Mouse (Mus musculus) hindbrain, embryonic 13.5 days (tissue): ENCODE measurements around the gene Ppif. TPM values are rescaled to one million over a fixed set of nuclear protein-coding genes. Genes with fewer than 3 reads are reported as not detected.

Experiments
- ATAC-seq: fragments of 200-750 bp; cut with Nextera tagmentation; 2 replicates; pipeline ENCODE4 v1.8.0; 2017; ENCODE audit warnings: moderate TSS enrichment; ENCODE audit not compliant: low FRiP score
- H3K27ac ChIP-seq: fragments of 300-500 bp; sonication (generic); 2 replicates; pipeline ENCODE4 v1.5.1; 2015; ENCODE audit warnings: inconsistent platforms, mild to moderate bottlenecking, moderate library complexity
- H3K27me3 ChIP-seq: fragments of 300-500 bp; sonication (generic); 2 replicates; pipeline ENCODE4 v1.6.1; 2015; ENCODE audit warnings: mild to moderate bottlenecking, inconsistent platforms
- H3K36me3 ChIP-seq: fragments of 300-500 bp; sonication (generic); 2 replicates; pipeline ENCODE4 v1.6.1; 2015; ENCODE audit warnings: mild to moderate bottlenecking, inconsistent platforms
- H3K4me1 ChIP-seq: fragments of 300-500 bp; sonication (generic); replicated peaks from 2 replicates; pipeline ENCODE4 v1.6.1; 2015; ENCODE audit warnings: inconsistent platforms
- H3K4me2 ChIP-seq: fragments of 300-500 bp; sonication (generic); 2 replicates; pipeline ENCODE4 v1.6.1; 2015; ENCODE audit warnings: inconsistent platforms, mild to moderate bottlenecking, moderate library complexity
- H3K4me3 ChIP-seq: fragments of 300-500 bp; sonication (generic); 2 replicates; pipeline ENCODE4 v1.5.1; 2015; ENCODE audit warnings: mild to moderate bottlenecking, inconsistent platforms
- H3K9ac ChIP-seq: fragments of 300-500 bp; sonication (generic); 2 replicates; pipeline ENCODE4 v1.6.1; 2015; ENCODE audit warnings: mild to moderate bottlenecking, inconsistent platforms
- H3K9me3 ChIP-seq: fragments of 300-500 bp; sonication (generic); 2 replicates; pipeline ENCODE4 v1.6.1; 2016; ENCODE audit warnings: inconsistent platforms
- WGBS: fragments of 180-500 bp; shearing (Covaris S2); methylation state at CpG from one replicate; pipeline ENCODE4 v1.1.7; 2015; 5-methylcytosine and 5-hydroxymethylcytosine counted together
- polyA plus RNA-seq: library from polyadenylated mRNA; unstranded; fragments of >200 nt; fragmentation: Nextera tagmentation; extraction: Ambion mirVana; gene quantifications from 2 replicates; pipeline ENCODE4 v1.2.1, GENCODE M21; 2015

Ppif gene
- polyA plus RNA-seq, 1 experiment from 2014 or later = 28.0 TPM

DNA sequence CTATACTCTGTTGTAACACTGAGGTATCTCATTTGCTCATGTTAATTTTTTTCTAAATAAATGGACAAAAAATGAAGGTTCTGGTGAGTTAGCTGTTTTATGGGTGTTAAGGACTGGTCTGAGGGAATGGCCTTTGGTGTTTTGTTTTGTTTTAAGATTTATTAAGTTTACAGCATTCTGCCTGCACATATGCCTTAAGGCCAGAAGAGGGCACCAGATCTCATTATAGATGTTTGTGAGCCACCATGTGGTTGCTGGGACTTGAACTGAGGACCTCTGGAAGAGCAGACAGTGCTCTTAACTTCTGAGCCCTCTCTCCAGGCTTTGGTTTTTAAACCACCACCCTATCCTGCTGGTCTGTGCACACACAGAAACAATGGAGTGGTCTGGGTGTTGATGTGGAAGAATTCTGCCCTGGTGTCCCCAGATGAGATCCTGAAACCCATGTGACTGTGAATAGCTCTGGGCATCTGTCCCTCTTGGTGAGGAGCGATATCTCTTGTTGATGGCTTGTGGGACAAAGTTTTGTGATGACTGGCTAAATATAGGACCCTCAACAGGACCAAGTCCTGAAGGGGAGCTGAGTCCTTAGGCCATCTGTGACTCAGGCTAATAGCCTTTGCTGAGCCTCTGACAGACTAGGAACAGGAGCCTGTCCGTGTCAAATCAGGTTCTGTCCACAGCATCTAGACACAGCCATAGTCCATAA, 27.1 kb upstream of the Ppif start:
- whole genome bisulfite sequencing = 84% methylated on average over 2 of the region's 2 CpGs
- H3K4me3 ChIP-seq = no peak overlapping the region
- peaks cover 51% of the 10 kb centered on the region for H3K36me3 ChIP-seq
- H3K9me3 ChIP-seq = no peaks in the 10 kb centered on the region
- H3K9ac ChIP-seq = no peak overlapping the region
- H3K4me2 ChIP-seq = no peak overlapping the region
- no peak overlapping the region for H3K27ac ChIP-seq
- no peaks in the 10 kb centered on the region for H3K27me3 ChIP-seq
- peaks cover 21% of the 10 kb centered on the region for H3K4me1 ChIP-seq
- ATAC-seq = no peak

DNA sequence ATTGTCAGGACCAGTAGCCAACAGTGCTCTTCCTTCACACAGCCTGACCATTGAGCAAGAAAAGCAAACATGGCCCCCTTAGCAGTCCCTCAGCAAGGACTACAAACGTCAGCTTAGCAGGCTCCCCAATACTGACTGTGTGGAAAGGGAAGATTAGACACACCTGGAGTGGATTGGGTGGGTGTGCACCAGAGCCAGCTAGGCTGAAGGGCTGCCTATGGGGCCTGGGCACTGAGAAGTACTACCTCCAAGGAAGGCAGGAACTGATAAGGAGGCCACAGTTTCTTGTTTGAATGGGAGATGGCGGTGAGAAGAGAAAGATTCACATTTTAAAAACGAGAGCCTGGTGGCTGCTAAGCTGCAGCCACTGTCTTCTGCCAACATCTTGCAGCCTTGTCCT, 26.4 kb upstream of the Ppif start:
- Histone ChIP-seq H3K9ac (no peak overlapping the region), H3K4me1 (peaks cover 21% of the 10 kb centered on the region), H3K9me3 (no peaks in the 10 kb centered on the region), H3K4me2 (no peak overlapping the region), H3K27ac (no peak overlapping the region), H3K4me3 (no peak overlapping the region), H3K27me3 (no peaks in the 10 kb centered on the region), H3K36me3 (peaks cover 43% of the 10 kb centered on the region)
- ATAC-seq = no peak
- 73% methylated on average over 3 of the region's 3 CpGs for WGBS

DNA sequence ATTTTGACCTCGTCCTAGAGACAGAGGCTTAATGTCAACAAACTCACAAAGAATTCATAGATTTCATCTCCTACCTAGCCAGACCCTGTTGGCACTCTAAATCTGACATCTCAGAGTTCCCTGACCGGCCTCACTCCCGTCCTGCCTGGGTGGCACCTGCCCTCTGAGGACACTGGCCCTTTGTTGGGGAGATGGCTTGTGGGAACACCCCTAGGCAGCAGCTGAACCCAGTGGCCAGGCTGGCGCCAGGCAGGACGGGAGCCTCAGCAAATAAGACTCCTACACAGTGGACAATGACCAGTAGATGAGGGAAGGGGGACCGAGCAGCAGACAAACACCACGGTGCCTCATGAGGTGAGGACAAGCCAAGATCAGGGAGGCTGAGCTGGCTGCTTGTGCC, 14.3 kb upstream of the Ppif start:
- Histone ChIP-seq H3K9ac (no peak overlapping the region), H3K4me1 (no peaks in the 10 kb centered on the region), H3K4me2 (no peak overlapping the region), H3K27me3 (no peaks in the 10 kb centered on the region), H3K4me3 (no peak overlapping the region), H3K27ac (no peak overlapping the region), H3K36me3 (no peaks in the 10 kb centered on the region), H3K9me3 (no peaks in the 10 kb centered on the region)
- ATAC-seq = no peak
- WGBS = 72% methylated on average over 7 of the region's 7 CpGs

DNA sequence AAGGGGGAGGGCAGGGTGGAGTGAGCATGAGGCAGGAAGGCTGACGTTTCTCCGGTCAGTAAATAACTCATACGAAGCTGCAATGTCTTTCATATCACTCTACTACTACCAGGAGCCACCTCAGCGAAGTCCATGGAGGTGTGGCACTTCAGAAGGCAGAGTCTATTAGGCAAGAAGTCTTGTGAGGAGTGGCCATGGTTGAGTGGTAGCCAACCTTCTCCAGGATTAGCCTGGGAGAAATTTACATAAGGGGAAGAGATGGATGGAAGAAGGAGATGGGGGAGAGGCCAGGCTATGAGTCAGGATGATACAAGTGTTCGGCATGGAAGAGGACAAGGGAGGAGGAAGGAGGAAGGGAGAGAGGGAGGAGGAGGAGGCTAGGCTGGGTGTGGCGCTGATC, 11.9 kb upstream of the Ppif start:
- H3K4me3 ChIP-seq = no peak overlapping the region
- no peak overlapping the region for H3K4me2 ChIP-seq
- no peaks in the 10 kb centered on the region for H3K4me1 ChIP-seq
- no peaks in the 10 kb centered on the region for H3K36me3 ChIP-seq
- no peak for ATAC-seq
- 84% methylated on average over 6 of the region's 6 CpGs for WGBS
- H3K27me3 ChIP-seq = no peaks in the 10 kb centered on the region
- no peaks in the 10 kb centered on the region for H3K9me3 ChIP-seq
- H3K9ac ChIP-seq = no peak overlapping the region
- no peak overlapping the region for H3K27ac ChIP-seq

DNA sequence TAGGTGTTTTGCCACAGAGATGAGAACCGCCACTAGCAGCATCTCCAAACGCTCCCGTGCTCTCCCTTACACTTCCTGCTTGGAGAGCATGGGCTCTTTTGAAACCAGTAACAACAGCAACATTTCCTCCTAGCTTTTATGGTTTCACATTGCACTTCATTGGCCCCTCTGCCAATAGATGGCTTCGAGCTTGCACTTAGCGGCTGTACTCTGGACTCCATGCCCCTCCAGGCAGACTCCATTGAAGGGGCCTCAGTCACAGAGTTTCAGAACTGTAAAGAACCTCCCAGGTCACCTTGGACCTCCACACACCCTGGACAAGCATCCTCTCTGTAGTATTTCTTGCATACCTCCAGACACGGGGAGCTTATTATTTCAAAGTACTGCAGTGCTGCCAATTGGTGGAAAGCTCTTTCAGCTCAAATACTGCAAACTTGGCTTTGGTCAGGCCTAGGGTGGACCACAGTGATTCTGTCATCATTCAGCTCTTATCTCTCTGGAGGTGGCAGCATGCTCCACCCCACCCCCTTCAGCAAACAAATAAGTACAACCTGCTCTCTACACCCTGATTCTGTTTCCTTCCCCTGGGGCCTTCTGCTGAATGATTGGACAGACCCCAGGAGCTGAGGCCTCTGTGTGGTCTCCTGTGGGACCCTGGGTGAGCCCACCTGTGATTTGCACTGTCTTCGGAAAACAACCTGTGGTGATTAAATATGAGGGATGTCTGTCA, 7.6 kb upstream of the Ppif start:
- no peak overlapping the region for H3K9ac ChIP-seq
- no peaks in the 10 kb centered on the region for H3K36me3 ChIP-seq
- peaks cover 5% of the 10 kb centered on the region; the same call in 1 of the 2 replicates for H3K27me3 ChIP-seq
- WGBS = 80% methylated on average over 7 of the region's 7 CpGs
- H3K4me2 ChIP-seq = no peak overlapping the region
- no peaks in the 10 kb centered on the region for H3K4me1 ChIP-seq
- no peak overlapping the region for H3K27ac ChIP-seq
- no peak for ATAC-seq
- no peak overlapping the region for H3K4me3 ChIP-seq
- no peaks in the 10 kb centered on the region for H3K9me3 ChIP-seq

DNA sequence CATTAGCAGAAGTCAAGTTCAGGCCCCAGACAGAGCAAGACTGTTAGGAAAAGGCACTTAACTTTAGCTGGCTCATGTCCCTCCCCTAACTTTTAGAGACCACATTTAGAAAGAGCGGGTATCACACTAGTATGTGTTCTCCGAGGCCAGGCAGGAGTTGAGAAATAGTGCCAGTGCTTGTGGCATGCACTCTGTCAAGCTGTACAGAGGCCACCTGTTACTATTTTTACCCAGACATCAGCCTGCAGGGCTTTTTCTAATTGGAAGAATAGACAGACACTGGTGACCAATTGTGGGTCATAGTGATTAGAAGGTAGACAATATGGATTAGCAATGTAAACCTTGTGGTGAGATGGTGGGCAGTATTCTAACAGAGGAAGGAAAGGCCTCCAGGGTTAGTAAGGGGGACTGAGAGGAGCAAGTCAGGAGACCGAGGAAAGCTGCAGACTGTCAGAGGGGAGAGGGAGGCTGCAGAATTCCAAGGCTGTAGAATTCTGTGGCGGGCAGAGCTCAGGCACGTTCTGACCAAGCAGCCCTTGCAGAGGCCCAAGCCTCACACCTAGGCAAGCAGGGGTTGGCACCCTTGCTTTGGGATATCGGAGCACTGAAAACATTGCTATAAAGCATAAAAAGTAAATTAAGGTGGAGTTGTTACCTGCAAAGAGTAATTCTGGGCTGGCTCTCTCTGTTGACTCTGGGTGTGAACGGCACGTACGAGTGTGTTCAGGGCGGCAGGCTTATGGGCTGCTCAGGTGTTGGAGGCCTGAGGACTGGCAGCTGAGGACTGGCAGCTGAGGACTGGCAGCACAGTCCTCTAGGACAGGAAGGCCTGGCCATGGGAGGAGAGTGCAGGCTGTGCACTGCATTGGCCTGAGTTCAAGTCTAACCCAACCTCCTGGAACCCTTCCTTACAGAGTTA, 6.7 kb upstream of the Ppif start:
- peaks cover 5% of the 10 kb centered on the region; the same call in 1 of the 2 replicates for H3K27me3 ChIP-seq
- H3K9ac ChIP-seq = no peak overlapping the region
- no peaks in the 10 kb centered on the region for H3K4me1 ChIP-seq
- ATAC-seq = no peak
- 90% methylated on average over 10 of the region's 10 CpGs for WGBS
- no peak overlapping the region for H3K27ac ChIP-seq
- H3K9me3 ChIP-seq = no peaks in the 10 kb centered on the region
- H3K4me3 ChIP-seq = no peak overlapping the region
- no peak overlapping the region for H3K4me2 ChIP-seq
- H3K36me3 ChIP-seq = no peaks in the 10 kb centered on the region

DNA sequence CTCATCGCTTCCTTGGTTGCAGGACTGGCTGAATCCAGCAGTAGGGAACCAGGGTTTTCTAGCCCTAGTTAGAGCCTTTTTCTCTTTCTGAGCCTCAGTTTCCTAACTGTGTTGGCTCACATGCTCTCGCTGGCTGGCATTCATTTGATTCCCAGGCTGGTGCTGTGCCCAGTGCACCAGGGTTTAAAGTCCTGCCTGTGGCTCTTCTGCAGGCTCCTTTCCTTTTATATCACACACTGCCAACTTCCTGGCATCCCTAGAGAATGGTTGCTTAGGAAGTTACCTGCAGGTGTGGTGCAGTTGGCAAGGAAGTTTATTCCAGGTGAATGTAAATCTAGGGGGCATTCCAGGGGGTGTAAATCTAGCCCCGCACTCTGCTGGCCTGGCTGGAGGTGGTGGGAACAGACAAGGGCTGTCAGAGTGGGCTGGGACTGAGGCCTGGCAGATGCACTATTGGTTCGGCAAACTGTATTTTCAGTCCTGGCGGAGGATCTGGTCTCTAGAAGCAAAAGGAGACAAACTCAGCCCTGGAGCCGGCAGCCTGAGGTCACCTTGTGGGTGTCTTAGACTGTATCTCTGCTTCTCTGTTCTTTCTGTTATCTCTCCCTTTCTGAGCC, 575 bp upstream of the Ppif start:
- Histone ChIP-seq H3K36me3 (peaks cover 26% of the 10 kb centered on the region), H3K9ac (peak overlapping the region; percentile 51), H3K4me3 (peak overlapping the region; percentile 82), H3K27me3 (peaks cover 5% of the 10 kb centered on the region; the same call in 1 of the 2 replicates), H3K9me3 (no peaks in the 10 kb centered on the region), H3K4me1 (peaks cover 28% of the 10 kb centered on the region), H3K4me2 (peak overlapping the region; percentile 98), H3K27ac (peak overlapping the region; percentile 66)
- peak; percentile 18; the same call in 1 of the 2 replicates for ATAC-seq
- 69% methylated on average over 6 of the region's 6 CpGs for WGBS

DNA sequence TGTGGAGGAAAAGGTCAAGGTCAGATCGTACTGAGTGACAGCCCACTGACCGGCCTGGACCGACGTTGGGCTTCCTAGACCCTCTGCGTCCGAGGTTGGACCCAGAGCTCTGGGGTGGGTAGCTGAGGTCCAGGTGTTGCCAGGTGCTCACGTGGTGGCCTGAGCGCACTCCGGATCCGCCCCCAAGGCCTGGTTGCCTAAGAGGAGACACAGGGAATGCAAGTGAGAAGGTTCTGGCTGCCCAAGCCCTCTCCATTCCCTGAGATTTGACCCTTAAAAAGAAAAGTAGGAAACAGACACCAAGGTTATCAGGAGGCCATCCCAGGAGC, 579 bp downstream of the Ppif start:
- peak; percentile 60 for ATAC-seq
- H3K36me3 ChIP-seq = peaks cover 37% of the 10 kb centered on the region
- H3K4me2 ChIP-seq = peak overlapping the region; percentile 98
- H3K4me3 ChIP-seq = peak overlapping the region; percentile 82
- H3K27ac ChIP-seq = peak overlapping the region; percentile 64; the same call in 1 of the 2 replicates
- peaks cover 28% of the 10 kb centered on the region for H3K4me1 ChIP-seq
- H3K9ac ChIP-seq = peak overlapping the region; percentile 86
- no peaks in the 10 kb centered on the region for H3K27me3 ChIP-seq
- H3K9me3 ChIP-seq = no peaks in the 10 kb centered on the region
- WGBS = 2% methylated on average over 10 of the region's 10 CpGs

DNA sequence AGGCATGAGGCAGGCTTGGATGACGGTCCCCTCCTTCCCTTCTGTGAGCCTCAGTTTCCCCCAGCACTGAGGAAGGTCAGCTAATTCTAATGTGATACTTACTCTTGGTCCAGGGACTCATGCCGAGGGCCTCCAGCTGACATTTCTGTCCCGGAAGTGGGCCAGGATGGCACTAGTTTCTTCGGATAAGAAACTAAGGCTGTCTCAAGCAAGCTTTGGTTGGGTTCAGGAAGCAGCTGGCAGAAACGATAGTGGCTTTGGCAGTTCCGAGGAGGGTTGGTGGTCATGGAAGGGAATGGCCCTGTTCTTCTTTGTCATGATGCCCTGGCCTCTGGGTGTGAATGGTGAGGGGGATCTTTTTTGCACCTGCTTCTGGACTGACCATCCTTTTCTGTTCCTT, 1.1 kb downstream of the Ppif start:
- no peak for ATAC-seq
- H3K9me3 ChIP-seq = no peaks in the 10 kb centered on the region
- H3K27ac ChIP-seq = no peak overlapping the region
- H3K4me2 ChIP-seq = peak overlapping the region; percentile 98
- WGBS = 72% methylated on average over 6 of the region's 6 CpGs
- H3K4me1 ChIP-seq = peaks cover 28% of the 10 kb centered on the region
- H3K9ac ChIP-seq = peak overlapping the region; percentile 86
- H3K27me3 ChIP-seq = no peaks in the 10 kb centered on the region
- peaks cover 43% of the 10 kb centered on the region for H3K36me3 ChIP-seq
- H3K4me3 ChIP-seq = peak overlapping the region; percentile 82

DNA sequence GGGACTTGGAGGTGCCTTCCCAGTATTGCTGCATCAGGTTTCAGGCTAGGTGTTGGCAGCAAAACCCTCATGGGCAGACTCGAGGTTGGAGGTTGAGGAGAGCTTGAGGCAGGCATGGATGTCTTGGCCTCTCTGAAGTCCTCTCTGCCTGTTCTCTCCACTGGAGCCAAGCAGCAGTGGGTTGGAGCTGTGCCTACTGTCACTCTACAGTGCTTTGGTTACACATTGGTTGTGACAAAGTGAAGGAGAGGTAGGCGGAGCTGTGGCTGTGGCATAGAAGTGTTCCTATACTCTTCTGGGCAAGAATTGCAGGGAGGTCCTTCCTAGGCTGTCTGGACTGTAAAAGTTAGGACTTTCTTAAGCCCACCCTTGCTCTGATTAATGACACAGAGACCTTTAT, 2.4 kb downstream of the Ppif start:
- no peak overlapping the region for H3K4me3 ChIP-seq
- H3K4me1 ChIP-seq = peaks cover 28% of the 10 kb centered on the region
- no peak for ATAC-seq
- no peak overlapping the region for H3K9ac ChIP-seq
- no peaks in the 10 kb centered on the region for H3K27me3 ChIP-seq
- H3K4me2 ChIP-seq = no peak overlapping the region
- peaks cover 44% of the 10 kb centered on the region for H3K36me3 ChIP-seq
- WGBS = 78% methylated on average over 2 of the region's 2 CpGs
- no peaks in the 10 kb centered on the region for H3K9me3 ChIP-seq
- H3K27ac ChIP-seq = no peak overlapping the region

DNA sequence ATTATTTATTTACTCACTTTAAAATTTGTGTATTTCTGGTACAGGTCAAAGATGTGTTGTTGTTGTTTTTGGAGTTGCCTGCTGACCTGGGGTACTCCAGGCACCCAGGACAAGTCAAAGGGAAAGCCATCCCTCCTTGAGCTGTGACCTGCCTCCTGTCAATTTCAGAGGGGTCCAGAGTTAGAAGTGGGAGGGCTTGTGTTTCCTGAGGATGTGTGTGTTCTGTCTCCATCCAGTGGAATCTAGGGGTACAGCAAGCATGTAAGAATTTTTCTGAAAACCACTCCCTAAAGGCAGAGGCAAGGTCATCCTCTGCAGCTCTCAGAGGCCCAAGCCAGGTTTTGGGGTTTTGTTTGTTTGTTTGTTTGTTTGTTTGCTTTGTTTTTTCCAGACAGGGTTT, 8.0 kb downstream of the Ppif start:
- ATAC-seq = peak; percentile 32; the same call in 1 of the 2 replicates

DNA sequence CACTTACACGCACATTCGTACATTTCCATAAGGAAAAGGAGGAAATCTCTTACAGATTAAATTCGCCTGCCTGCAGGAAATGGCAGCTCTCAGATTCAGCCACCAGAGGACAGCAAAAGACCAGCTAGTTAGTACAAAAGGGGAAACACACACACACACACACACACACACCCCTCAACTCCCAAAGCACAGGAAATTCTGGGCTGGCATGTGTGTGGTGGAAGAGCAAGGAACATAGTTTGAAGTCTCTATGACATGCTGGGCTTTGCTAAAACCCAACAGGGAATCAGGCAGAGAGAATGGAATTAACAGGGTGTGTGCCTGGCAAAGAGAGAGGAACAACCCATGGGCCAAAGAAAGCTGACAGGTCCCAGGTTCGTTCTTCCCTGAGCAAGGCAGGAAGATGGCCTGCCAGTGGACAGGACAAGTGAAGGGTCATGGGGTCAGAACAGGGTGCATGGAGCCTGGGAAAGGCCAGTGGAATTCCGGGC, 13.8 kb downstream of the Ppif start:
- Histone ChIP-seq H3K4me2 (no peak overlapping the region), H3K27me3 (no peaks in the 10 kb centered on the region), H3K9me3 (no peaks in the 10 kb centered on the region), H3K4me3 (no peak overlapping the region), H3K36me3 (no peaks in the 10 kb centered on the region), H3K27ac (no peak overlapping the region), H3K9ac (no peak overlapping the region), H3K4me1 (peaks cover 32% of the 10 kb centered on the region)
- 62% methylated on average over 5 of the region's 5 CpGs for WGBS
- ATAC-seq = no peak

More for the DNA sequence above, 8.0 kb downstream of the Ppif start:
- Histone ChIP-seq H3K27me3 (no peaks in the 10 kb centered on the region), H3K9me3 (no peaks in the 10 kb centered on the region), H3K4me1 (no peaks in the 10 kb centered on the region), H3K36me3 (peaks cover 31% of the 10 kb centered on the region), H3K4me3 (no peak overlapping the region), H3K9ac (no peak overlapping the region), H3K27ac (no peak overlapping the region), H3K4me2 (no peak overlapping the region)
